8 mouse cellular contexts compared by ENCODE assay signal in genomic region chr10:13714199-13714919, GRCm38 (mm10).
DNase-seq lines count a peak whose midpoint lies in the region; ATAC-seq and TF ChIP-seq lines count a peak whose summit lies in the region.

No protein-coding gene starts in this region.

- no peaks in the 10 kb centered on the region for H3K27me3 ChIP-seq in stomach, embryonic 14.5 days (ENCODE audit: control insufficient read depth, insufficient read depth, low read length)
- H3K27me3 ChIP-seq in stomach, postnatal 0 days (ENCODE audit: control insufficient read depth, insufficient read depth, low read length), result no peaks in the 10 kb centered on the region
- H3K27me3 ChIP-seq in heart, embryonic 10.5 days (ENCODE audit: insufficient read depth, poor library complexity, severe bottlenecking), result no peaks in the 10 kb centered on the region
- peaks cover 51% of the 10 kb centered on the region for H3K27me3 ChIP-seq in limb, embryonic 10.5 days (ENCODE audit: low read depth, poor library complexity, severe bottlenecking)

- DNase-seq in stomach, postnatal 0 days (ENCODE audit: low spot score), result no peak
- peak; percentile 24 to 80 for DNase-seq in cerebellum, postnatal 4 days (ENCODE audit: low spot score in 2 of 2)
- DNase-seq in heart, embryonic 10.5 days (ENCODE audit: low spot score), result no peak
- peak; percentile 38 for DNase-seq in limb, embryonic 10.5 days (ENCODE audit: low spot score)
- DNase-seq in retina, embryonic 14.5 days (ENCODE audit: low spot score), result peak; percentile 38
- no peak for DNase-seq in left cerebral cortex, adult 18-20 months (ENCODE audit: low spot score in 2 of 2)

- H3K4me3 ChIP-seq in stomach, embryonic 14.5 days (ENCODE audit: low read depth, low read length), result no peak overlapping the region
- no peak overlapping the region for H3K4me3 ChIP-seq in stomach, postnatal 0 days (ENCODE audit: low read depth, low read length)
- no peak overlapping the region for H3K4me3 ChIP-seq in heart, embryonic 10.5 days
- no peak overlapping the region for H3K4me3 ChIP-seq in limb, embryonic 10.5 days

- H3K9me3 ChIP-seq in stomach, embryonic 14.5 days (ENCODE audit: control insufficient read depth, low read depth, low read length), result no peaks in the 10 kb centered on the region
- no peaks in the 10 kb centered on the region for H3K9me3 ChIP-seq in stomach, postnatal 0 days (ENCODE audit: control insufficient read depth, low read length)
- H3K9me3 ChIP-seq in heart, embryonic 10.5 days, result no peaks in the 10 kb centered on the region
- no peaks in the 10 kb centered on the region for H3K9me3 ChIP-seq in limb, embryonic 10.5 days (replicated peaks)

- H3K9ac ChIP-seq in stomach, embryonic 14.5 days (replicated peaks; ENCODE audit: low read depth, low read length), result no peak overlapping the region
- H3K9ac ChIP-seq in stomach, postnatal 0 days (ENCODE audit: low read length), result no peak overlapping the region

- no peaks in the 10 kb centered on the region for H3K4me1 ChIP-seq in stomach, embryonic 14.5 days (ENCODE audit: control insufficient read depth, insufficient read depth, low read length)
- H3K4me1 ChIP-seq in stomach, postnatal 0 days (replicated peaks; ENCODE audit: control insufficient read depth, insufficient read depth), result no peaks in the 10 kb centered on the region; the same call in 1 of the 2 replicates
- H3K4me1 ChIP-seq in heart, embryonic 10.5 days, result 0 out of 2 replicates have a peak, but pooled peaks cover 4% of the 10 kb centered on the region
- H3K4me1 ChIP-seq in limb, embryonic 10.5 days, result peaks cover 32% of the 10 kb centered on the region

- no peak overlapping the region for H3K27ac ChIP-seq in stomach, embryonic 14.5 days (ENCODE audit: low read length)
- H3K27ac ChIP-seq in stomach, postnatal 0 days (replicated peaks), result no peak overlapping the region
- H3K27ac ChIP-seq in heart, embryonic 10.5 days, result 0 out of 2 replicates have a peak overlapping the region, but pooled peaks have one; percentile 56
- H3K27ac ChIP-seq in limb, embryonic 10.5 days, result peak overlapping the region; percentile 53; the same call in 1 of the 2 replicates

- H3K36me3 ChIP-seq in stomach, embryonic 14.5 days (ENCODE audit: control insufficient read depth, insufficient read depth, low read length), result no peaks in the 10 kb centered on the region
- no peaks in the 10 kb centered on the region for H3K36me3 ChIP-seq in stomach, postnatal 0 days (ENCODE audit: control insufficient read depth, insufficient read depth, low read length)
- H3K36me3 ChIP-seq in heart, embryonic 10.5 days, result no peaks in the 10 kb centered on the region
- no peaks in the 10 kb centered on the region for H3K36me3 ChIP-seq in limb, embryonic 10.5 days

- ATAC-seq in stomach, embryonic 14.5 days (ENCODE audit: insufficient number of reproducible peaks, insufficient read depth, low FRiP score, low read depth), result peak; percentile 42; the same call in 1 of the 2 replicates
- ATAC-seq in stomach, postnatal 0 days (ENCODE audit: low FRiP score, low TSS enrichment), result no peak
- no peak for ATAC-seq in frontal cortex, adult (ENCODE audit: low TSS enrichment)

- 43% methylated on average over 9 of the region's 9 CpGs for WGBS in stomach, embryonic 14.5 days
- WGBS in stomach, postnatal 0 days, result 43% methylated on average over 9 of the region's 9 CpGs
- 67% methylated on average over 9 of the region's 9 CpGs for WGBS in heart, embryonic 10.5 days
- WGBS in limb, embryonic 10.5 days, result 40% methylated on average over 9 of the region's 9 CpGs

- TF ChIP-seq EP300 in stomach, postnatal 0 days (optimal IDR thresholded peaks at IDR 0.05), result no peak

- no peak for TF ChIP-seq CTCF in stomach, postnatal 0 days (IDR thresholded peaks at IDR 0.05; ENCODE audit: low read depth)

- H3K4me2 ChIP-seq in stomach, embryonic 14.5 days (replicated peaks; ENCODE audit: low read depth, low read length), result no peak overlapping the region
- H3K4me2 ChIP-seq in stomach, postnatal 0 days (replicated peaks; ENCODE audit: low read depth), result no peak overlapping the region

Comparison
In these comparisons a context has a peak if more than half of its experiments do, and no peak if none do; other contexts are left out.
1. H3K27ac ChIP-seq: peak in heart, embryonic 10.5 days (single experiment) and limb, embryonic 10.5 days (single experiment); none in stomach, embryonic 14.5 days (single experiment) and stomach, postnatal 0 days (single experiment).
2. DNase-seq: peak in cerebellum, postnatal 4 days (2 of 2), limb, embryonic 10.5 days (single experiment) and retina, embryonic 14.5 days (single experiment); none in stomach, postnatal 0 days (single experiment), heart, embryonic 10.5 days (single experiment) and left cerebral cortex, adult 18-20 months (0 of 2).